Mouse (Mus musculus): ENCODE data around the gene Nubpl. TPM values are rescaled to one million over a fixed set of nuclear protein-coding genes. Genes with fewer than 3 reads are reported as not detected.

Nubpl gene
- total RNA-seq, 1 experiment, result 6.6 TPM

DNA sequence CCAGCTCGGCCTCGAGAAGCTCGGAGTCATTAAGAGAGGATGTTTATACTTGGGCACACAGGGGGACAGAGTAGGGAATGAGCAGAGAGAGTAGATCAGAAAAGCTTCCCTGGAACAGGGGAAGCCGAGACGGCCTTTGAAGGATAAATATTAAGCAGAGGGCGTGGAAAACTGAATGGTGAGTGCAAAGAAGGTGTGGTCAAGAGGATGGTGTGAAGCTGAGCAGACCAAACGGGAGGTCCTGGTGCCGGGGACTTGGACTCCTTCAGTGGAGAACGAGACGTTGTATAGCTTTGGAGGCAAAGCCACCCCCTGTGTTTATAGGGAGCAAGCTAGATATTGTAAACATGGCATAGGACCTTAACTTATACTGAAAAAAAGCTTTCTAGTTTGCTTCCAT lies 261.9 kb downstream of the Nubpl start:
- no peak overlapping the region for H3K27ac ChIP-seq (ENCODE audit: insufficient read depth, low read depth, low read length, poor library complexity, severe bottlenecking)

DNA sequence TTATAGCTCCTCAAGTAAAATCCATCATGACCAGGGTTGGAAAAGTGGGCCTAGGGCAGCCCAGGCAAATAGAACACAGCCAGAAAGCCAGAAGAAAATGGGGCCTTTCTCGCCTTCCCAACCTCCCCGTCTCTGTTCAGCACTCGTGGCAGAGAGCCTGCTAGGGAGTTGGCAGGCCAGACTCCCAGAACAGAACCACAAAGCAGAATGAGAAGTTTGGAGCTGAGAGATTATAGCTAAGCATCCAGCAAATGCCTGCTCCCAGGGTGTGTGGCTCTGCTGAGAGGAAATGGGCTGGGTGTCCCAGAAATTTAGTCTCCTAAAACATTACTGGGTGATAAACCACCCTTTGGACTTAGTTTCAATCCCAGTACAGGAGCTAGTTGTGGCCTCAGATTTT lies 262.6 kb downstream of the Nubpl start:
- Histone ChIP-seq H3K4me3 (ENCODE audit: insufficient read depth in 1 of 2, low read depth in 1 of 2, low read length in 2 of 2, poor library complexity in 1 of 2, severe bottlenecking in 1 of 2) (no peak overlapping the region), H3K9ac (ENCODE audit: insufficient read depth, low read depth, low read length, poor library complexity, severe bottlenecking) (no peak overlapping the region), H3K9me3 (ENCODE audit: control insufficient read depth, insufficient read depth, low read depth, low read length) (no peaks in the 10 kb centered on the region), H3K27ac (ENCODE audit: insufficient read depth, low read depth, low read length, poor library complexity, severe bottlenecking) (no peak overlapping the region), H3K36me3 (ENCODE audit: control insufficient read depth, insufficient read depth, low read length, poor library complexity, severe bottlenecking) (no peaks in the 10 kb centered on the region), H3K4me1 (ENCODE audit: control insufficient read depth in 2 of 2, insufficient read depth in 2 of 2, low read length in 2 of 2, poor library complexity in 1 of 2) (peaks cover 0 to 4% of the 10 kb centered on the region in 2 experiments; a peak in 1 of 4 replicates)
- in situ Hi-C loops (cut with MboI; ENCODE audit: low sequenced_read_pairs in 2 of 2, unreplicated experiment in 2 of 2), result no loop called here
- TF ChIP-seq ZC3H11A (IDR thresholded peaks at IDR 0.05; ENCODE audit: borderline replicate concordance, low read depth, low read length), result no peak
- TF ChIP-seq CHD2 (IDR thresholded peaks at IDR 0.05; ENCODE audit: low read depth, low read length), result no peak
- TF ChIP-seq MAFK (IDR thresholded peaks at IDR 0.05; ENCODE audit: insufficient read depth, low read depth, low read length), result no peak
- TF ChIP-seq HCFC1 (IDR thresholded peaks at IDR 0.05; ENCODE audit: borderline replicate concordance, insufficient read depth, low read length), result no peak
- DNase-seq (ENCODE audit: low read depth, low spot score), result no peak

More for the DNA sequence above, 261.9 kb downstream of the Nubpl start:
- Histone ChIP-seq H3K9ac (ENCODE audit: insufficient read depth, low read depth, low read length, poor library complexity, severe bottlenecking) (no peak overlapping the region), H3K4me1 (ENCODE audit: control insufficient read depth in 2 of 2, insufficient read depth in 2 of 2, low read length in 2 of 2, poor library complexity in 1 of 2) (peaks cover 0 to 4% of the 10 kb centered on the region in 2 experiments; a peak in 1 of 4 replicates), H3K36me3 (ENCODE audit: control insufficient read depth, insufficient read depth, low read length, poor library complexity, severe bottlenecking) (no peaks in the 10 kb centered on the region), H3K9me3 (ENCODE audit: control insufficient read depth, insufficient read depth, low read depth, low read length) (no peaks in the 10 kb centered on the region), H3K4me3 (ENCODE audit: insufficient read depth in 1 of 2, low read depth in 1 of 2, low read length in 2 of 2, poor library complexity in 1 of 2, severe bottlenecking in 1 of 2) (no peak overlapping the region)
- DNase-seq (ENCODE audit: low read depth, low spot score), result no peak
- in situ Hi-C loops (cut with MboI; ENCODE audit: low sequenced_read_pairs in 2 of 2, unreplicated experiment in 2 of 2), result no loop called here
- TF ChIP-seq MAFK (IDR thresholded peaks at IDR 0.05; ENCODE audit: insufficient read depth, low read depth, low read length), result no peak
- TF ChIP-seq HCFC1 (IDR thresholded peaks at IDR 0.05; ENCODE audit: borderline replicate concordance, insufficient read depth, low read length), result no peak
- TF ChIP-seq CHD2 (IDR thresholded peaks at IDR 0.05; ENCODE audit: low read depth, low read length), result no peak
- TF ChIP-seq ZNF384 (IDR thresholded peaks at IDR 0.05; ENCODE audit: low read depth, low read length), result no peak
- TF ChIP-seq ZC3H11A (IDR thresholded peaks at IDR 0.05; ENCODE audit: borderline replicate concordance, low read depth, low read length), result no peak

DNA sequence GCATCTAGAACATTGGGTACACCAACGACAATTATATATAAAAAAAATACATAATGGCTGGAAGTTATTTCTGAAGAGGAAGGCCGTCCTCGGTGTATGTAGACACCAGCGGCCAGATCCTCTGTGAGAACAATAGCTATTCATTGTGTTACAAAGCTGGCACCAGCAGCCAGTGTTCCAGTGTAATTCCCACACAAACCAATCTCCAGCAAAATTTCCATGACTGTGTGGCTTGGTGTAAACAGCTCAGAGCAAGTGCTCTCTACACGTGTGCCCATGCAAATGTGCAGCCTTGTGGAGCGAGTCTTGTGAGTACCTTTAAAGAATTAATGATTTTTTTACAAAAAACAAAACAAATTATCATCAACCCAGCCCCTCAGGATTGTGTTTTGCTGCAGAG lies 263.7 kb downstream of the Nubpl start:
- H3K36me3 ChIP-seq (ENCODE audit: control insufficient read depth, insufficient read depth, low read length, poor library complexity, severe bottlenecking), result no peaks in the 10 kb centered on the region
- H3K27ac ChIP-seq (ENCODE audit: insufficient read depth, low read depth, low read length, poor library complexity, severe bottlenecking), result no peak overlapping the region
- TF ChIP-seq HCFC1 (IDR thresholded peaks at IDR 0.05; ENCODE audit: borderline replicate concordance, insufficient read depth, low read length), result no peak
- no peak for TF ChIP-seq MAFK (IDR thresholded peaks at IDR 0.05; ENCODE audit: insufficient read depth, low read depth, low read length)
- no peak for TF ChIP-seq ZC3H11A (IDR thresholded peaks at IDR 0.05; ENCODE audit: borderline replicate concordance, low read depth, low read length)
- TF ChIP-seq CHD2 (IDR thresholded peaks at IDR 0.05; ENCODE audit: low read depth, low read length), result no peak
- TF ChIP-seq ZNF384 (IDR thresholded peaks at IDR 0.05; ENCODE audit: low read depth, low read length), result no peak
- no peaks in the 10 kb centered on the region for H3K9me3 ChIP-seq (ENCODE audit: control insufficient read depth, insufficient read depth, low read depth, low read length)
- no peak for DNase-seq (ENCODE audit: low read depth, low spot score)
- in situ Hi-C loops (cut with MboI; ENCODE audit: low sequenced_read_pairs in 2 of 2, unreplicated experiment in 2 of 2), result no loop called here
- no peak overlapping the region for H3K9ac ChIP-seq (ENCODE audit: insufficient read depth, low read depth, low read length, poor library complexity, severe bottlenecking)
- H3K4me3 ChIP-seq (ENCODE audit: insufficient read depth in 1 of 2, low read depth in 1 of 2, low read length in 2 of 2, poor library complexity in 1 of 2, severe bottlenecking in 1 of 2), result no peak overlapping the region
- peaks cover 0 to 4% of the 10 kb centered on the region in 2 experiments; a peak in 1 of 4 replicates for H3K4me1 ChIP-seq (ENCODE audit: control insufficient read depth in 2 of 2, insufficient read depth in 2 of 2, low read length in 2 of 2, poor library complexity in 1 of 2)

Other genes with a start within 250 kb of the Nubpl start
- gene Heatr5a, start 126.4 kb upstream of the Nubpl start, total RNA-seq (2012; rRNA removed), result 20.9 and 23.0 TPM in 2 replicates
- 11.9 and 12.6 TPM in 2 replicates for gene Dtd2, start 91.2 kb upstream of the Nubpl start, total RNA-seq (2012; rRNA removed)
- gene Gpr33, start 69.7 kb upstream of the Nubpl start, total RNA-seq (2012; rRNA removed), result not detected in 2 replicates